Mouse (Mus musculus) ES-Bruce4 (cell line): Measurements from ENCODE around the gene Rxfp4.

Experiments
- CTCF ChIP-seq: IDR thresholded peaks from one replicate; pipeline ENCODE4 v1.8.1; 2011; ENCODE audit warnings: low read depth, low read length
- EP300 ChIP-seq: IDR thresholded peaks from 2 replicates; pipeline ENCODE4 v1.6.1; 2011; ENCODE audit warnings: low read depth, low read length; ENCODE audit not compliant: insufficient read depth
- POLR2A ChIP-seq: IDR thresholded peaks from one replicate; pipeline ENCODE4 v1.8.1; 2011; ENCODE audit warnings: low read length; ENCODE audit not compliant: insufficient read depth

DNA sequence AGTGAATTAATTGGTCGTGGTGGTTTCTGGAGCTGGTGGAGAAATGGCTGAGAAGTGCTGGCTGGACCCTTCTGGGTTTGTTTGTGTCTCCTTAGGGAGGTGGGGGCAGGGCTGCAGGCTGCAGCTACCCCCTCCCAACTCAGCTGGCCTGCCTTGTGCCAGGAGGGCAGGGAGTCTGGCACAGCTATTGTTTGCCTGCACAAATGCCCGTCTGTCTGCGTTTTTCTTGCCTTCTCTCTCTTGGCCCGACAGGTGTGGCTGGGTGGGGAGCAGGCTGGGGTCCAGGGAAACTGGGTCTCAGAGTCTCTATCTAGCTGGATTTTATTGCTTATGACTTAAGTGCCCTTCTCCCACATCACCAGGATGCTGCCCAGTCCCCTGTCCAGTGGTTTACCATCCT lies 28.6 kb downstream of the Rxfp4 start:
- no peak for TF ChIP-seq POLR2A
- TF ChIP-seq CTCF: no peak
- TF ChIP-seq EP300: no peak
